Mouse (Mus musculus) lung, adult 2 months (tissue): ENCODE data around the gene Rps15. TPM values are rescaled to one million over a fixed set of nuclear protein-coding genes. Genes with fewer than 3 reads are reported as not detected.
A peak's percentile ranks its signal among the peaks of the same experiment; 100 is the strongest.

Experiments used
- DNase-seq: peaks from one replicate; pipeline ENCODE4 v3.0.0; 2022
- H3K4me1 ChIP-seq: fragments of 200-500 bp; 2 replicates; pipeline ENCODE4 v1.6.1; 2011; ENCODE audit warnings: low read length; ENCODE audit not compliant: control insufficient read depth, insufficient read depth
- H3K4me3 ChIP-seq: fragments of 200-500 bp; replicated peaks from 2 replicates; pipeline ENCODE3; 2011; ENCODE audit warnings: low read depth, mild to moderate bottlenecking, control low read depth, low read length; ENCODE audit errors: extremely low read depth
- CTCF ChIP-seq: fragments of 200-500 bp; IDR thresholded peaks from 2 replicates; pipeline ENCODE4 v1.5.1; 2011; ENCODE audit warnings: mild to moderate bottlenecking, low read length, control low read depth; ENCODE audit not compliant: insufficient read depth
- POLR2A ChIP-seq: fragments of 200-500 bp; IDR thresholded peaks from 2 replicates; pipeline ENCODE4 v1.6.1; 2011; ENCODE audit warnings: low read depth, mild to moderate bottlenecking, control low read depth, low read length, borderline replicate concordance; ENCODE audit errors: extremely low read depth
- WGBS: fragments of 180-500 bp; shearing (Covaris S2); methylation state at CpG from one replicate; pipeline ENCODE4 v1.1.7; 2018; 5-methylcytosine and 5-hydroxymethylcytosine counted together
- polyA plus RNA-seq: library from polyadenylated mRNA; depleted of rRNA; stranded (reverse); fragments of >200 nt; gene quantifications from 2 replicates; pipeline ENCODE4 v1.2.3, GENCODE M21; 2012; rRNA removed

Gene Rps15
- polyA plus RNA-seq, 1 experiment: 1,318 TPM

DNA sequence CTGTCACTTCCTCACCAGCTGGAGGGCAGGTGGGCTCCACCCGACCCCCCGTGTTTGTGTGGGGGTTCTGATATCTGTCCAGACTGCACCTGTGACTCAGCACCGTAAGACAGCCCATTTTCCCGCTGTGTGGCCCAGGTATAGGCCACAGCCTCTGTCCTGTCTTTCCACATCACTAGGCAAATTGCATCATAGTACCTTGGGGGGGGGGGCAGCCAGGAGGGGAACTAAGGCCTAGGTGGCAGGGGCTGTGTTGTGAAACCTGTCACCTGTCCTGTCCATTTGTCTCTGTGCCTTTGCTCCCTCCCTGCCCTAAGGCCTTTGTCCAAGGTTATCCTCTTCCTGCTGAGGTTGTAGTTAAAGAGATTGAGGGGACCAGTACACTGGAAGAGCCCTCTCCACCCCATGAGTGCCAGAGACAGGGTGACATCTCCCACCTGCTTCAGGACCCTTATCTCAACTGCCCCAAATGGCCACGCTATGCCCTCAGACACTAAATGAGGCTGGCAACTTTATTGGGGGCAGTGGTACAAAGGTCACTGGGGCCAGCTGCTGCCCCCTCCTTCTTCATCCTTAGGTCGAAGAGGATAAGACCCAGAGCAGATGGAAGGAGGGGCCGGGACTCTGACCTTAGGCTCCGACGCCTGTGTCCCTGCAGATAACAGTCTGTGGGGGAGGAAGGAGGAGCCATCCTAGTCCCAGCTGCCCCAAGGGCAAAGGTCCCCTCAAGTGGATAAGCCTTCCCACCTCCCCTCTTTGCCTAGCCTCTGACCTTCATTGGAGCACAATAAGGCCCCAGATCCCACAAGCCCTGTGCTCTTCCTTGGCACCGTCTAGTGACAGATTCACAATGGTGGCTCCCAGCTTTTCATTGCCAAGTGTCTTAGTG is 39.6 kb downstream of the Rps15 start:
- H3K4me3 ChIP-seq: no peak overlapping the region
- DNase-seq: no peak
- TF ChIP-seq CTCF: no peak
- no peak for TF ChIP-seq POLR2A
- 52% methylated on average over 10 of the region's 10 CpGs for WGBS
- H3K4me1 ChIP-seq: peaks cover 4% of the 10 kb centered on the region

DNA sequence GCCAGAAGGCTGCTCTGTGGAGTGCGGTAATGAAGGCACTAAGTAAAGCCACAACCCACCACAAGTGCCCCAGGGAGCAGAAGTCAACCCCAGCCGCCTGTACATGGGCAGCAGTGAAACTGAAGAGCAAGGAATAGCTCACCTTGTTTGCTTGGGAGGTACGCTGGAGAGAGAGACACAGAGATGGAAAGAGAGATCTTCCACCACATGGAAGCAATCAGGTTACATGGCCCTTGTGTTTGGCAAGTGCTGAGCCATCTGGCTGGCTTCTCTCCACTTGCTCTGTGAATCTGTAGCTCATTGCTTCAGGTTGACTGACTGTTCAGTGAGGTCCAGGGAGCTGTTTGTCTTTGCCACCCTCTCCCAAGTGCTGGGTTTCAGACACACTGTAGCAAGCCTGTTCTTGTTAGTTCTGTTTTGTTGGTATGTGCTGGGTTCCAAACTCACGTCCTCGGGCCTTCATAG is 40.3 kb downstream of the Rps15 start:
- H3K4me3 ChIP-seq: no peak overlapping the region
- WGBS: 76% methylated on average over 5 of the region's 5 CpGs
- peaks cover 4% of the 10 kb centered on the region for H3K4me1 ChIP-seq
- TF ChIP-seq CTCF (no peak), POLR2A (no peak)
- DNase-seq: no peak

DNA sequence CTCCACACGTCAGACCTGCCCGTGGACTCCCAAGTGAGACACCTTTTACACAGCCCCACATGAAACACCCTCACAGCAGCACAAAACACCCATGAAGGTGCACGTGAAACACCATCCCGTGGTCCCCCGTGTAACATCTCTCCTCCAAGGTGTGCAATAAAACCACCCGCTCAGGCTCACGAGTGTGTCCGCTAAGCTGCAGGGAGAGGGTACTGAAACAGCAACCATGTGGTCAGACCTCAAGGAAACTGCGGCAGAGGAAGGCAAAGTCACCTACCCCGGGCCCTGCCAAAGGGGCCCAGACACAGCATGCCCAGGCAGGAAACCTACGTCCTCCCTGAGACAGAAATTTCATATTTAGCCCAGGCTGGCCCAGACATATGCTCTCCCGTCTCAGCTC is 44.0 kb downstream of the Rps15 start:
- TF ChIP-seq POLR2A (no peak), CTCF (no peak)
- H3K4me3 ChIP-seq: no peak overlapping the region
- WGBS: 82% methylated on average over 12 of the region's 12 CpGs
- DNase-seq: no peak
- peaks cover 2% of the 10 kb centered on the region; the same call in 1 of the 2 replicates for H3K4me1 ChIP-seq

DNA sequence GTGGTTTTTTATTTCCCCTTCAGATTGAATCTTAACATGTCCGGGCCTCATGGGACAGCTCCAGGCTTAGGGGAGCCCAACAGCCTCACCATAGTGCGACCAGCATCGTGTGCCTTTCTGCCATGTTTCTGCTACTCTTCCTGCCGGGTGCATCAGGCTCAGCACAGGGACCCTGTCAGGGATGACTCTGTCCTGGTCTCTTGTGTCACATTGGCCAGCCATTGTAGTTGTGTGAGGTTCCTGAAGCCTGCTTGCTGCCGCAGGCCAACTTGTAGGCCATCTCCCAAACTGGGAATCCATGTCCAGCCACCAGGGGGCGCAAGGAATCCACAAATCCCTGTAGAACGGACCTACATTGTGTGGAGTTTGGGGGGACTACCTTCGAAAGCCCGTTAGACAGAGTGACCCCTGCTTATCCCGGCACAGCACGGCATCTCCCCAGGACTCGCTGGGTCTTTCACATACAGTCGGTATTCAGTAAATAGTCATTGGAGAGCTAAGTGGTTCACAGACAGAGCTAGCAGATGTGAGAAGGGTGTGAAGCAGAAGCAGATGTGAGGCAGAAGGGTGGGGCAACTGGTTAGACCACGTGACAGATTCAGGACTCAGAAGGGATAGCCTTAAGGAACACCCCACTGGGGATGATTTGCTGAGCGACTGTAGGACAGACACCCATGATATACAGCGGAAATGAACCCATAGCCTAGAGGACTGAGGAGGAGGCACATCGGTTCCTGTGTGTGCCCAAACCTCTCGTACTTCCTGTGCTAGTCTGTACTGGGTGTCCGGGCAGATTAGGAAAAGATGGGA is 47.9 kb downstream of the Rps15 start:
- WGBS: 20% methylated on average over 19 of the region's 19 CpGs
- Histone ChIP-seq H3K4me3 (no peak overlapping the region), H3K4me1 (peaks cover 22% of the 10 kb centered on the region)
- peak; percentile 87 for DNase-seq
- TF ChIP-seq CTCF (peak; percentile 90), POLR2A (no peak; the same call in 1 of the 2 replicates)

DNA sequence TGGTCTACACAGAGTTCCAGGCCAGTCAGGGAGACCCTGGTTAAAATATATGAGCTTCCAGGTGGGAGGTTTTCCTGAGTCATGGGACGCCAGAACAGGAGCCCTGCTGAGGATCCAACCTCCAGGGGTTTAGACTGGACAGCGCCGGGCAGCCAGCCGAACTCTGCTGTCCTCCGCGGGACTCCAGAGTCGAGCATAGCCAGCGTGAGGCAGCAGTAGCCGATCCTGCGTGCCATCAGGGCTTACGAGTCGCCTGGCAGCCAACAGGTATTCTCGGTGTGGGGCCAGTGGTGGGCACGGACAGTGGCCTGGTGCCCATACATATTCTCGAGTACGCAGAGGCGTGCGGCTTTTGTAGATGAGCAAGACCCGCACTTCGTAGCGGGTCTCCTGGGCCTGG is 48.8 kb downstream of the Rps15 start:
- no peak for DNase-seq
- Histone ChIP-seq H3K4me1 (peaks cover 29% of the 10 kb centered on the region), H3K4me3 (no peak overlapping the region)
- 56% methylated on average over 21 of the region's 21 CpGs for WGBS
- TF ChIP-seq POLR2A (no peak), CTCF (no peak)

DNA sequence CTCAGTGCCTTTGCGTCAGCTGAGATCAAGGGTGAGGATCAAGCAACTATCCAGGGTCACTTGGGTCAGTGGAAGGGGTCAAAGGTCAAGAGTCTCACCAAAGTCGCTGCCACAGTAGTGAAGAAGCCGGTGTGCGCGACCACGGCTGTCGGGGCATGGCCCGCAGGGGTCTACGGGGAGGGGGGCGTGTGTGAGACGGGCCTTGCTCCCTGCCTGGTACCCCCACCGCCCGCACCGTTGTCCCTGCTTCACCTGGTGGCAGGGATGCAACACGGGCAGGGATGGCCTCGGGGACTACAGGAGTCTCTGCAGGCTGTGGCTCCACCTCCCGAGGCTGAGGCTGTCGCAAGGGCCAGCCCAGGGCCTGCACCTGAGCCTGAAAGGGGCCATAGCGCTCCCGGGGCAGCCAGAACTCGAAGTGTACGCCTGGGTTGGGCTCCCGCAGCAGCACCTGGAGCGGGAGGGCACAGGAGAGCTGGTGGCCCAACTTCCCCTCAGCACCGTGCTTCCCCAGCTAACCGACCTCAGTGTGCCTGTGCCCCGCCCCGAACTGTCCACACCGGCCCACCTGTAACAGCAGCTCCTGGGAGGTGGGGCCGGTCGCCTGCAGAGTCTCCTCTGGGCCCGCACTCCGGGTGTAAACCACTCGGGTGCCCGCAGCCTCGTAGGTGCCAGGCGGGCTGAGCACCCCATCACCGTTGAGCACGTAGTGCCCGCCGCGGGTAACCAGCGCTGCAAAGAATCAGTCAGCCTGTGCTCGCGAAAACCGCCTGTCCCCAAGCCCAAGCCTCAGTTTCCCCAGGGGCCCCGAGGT is 49.4 kb downstream of the Rps15 start:
- no peak for DNase-seq
- H3K4me3 ChIP-seq: no peak overlapping the region
- H3K4me1 ChIP-seq: peaks cover 29% of the 10 kb centered on the region
- no peak for TF ChIP-seq CTCF
- TF ChIP-seq POLR2A: no peak
- 22% methylated on average over 47 of the region's 47 CpGs for WGBS

DNA sequence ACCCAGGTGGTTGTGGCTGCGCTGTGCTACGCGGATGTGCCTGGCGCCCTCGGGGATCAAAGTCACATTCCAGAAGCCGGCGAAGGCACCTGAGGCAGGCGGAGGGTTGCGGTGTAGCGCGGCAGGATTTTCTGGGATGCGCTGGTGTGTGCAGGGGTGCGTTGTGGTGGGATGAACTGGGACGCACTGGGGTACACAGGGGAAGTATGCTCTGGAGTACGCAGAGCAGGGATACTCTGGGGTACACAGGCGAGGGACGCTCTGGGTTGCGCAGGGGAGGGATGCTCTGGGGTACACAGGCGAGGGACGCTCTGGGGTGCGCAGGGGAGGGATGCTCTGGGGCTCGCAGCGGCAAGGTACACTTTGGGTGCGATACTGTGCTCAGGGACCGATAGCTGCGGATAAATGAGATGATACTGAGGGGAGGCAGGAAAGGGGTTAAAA is 50.1 kb downstream of the Rps15 start:
- WGBS: 16% methylated on average over 26 of the region's 26 CpGs
- H3K4me3 ChIP-seq: peak overlapping the region; percentile 29
- TF ChIP-seq CTCF (no peak), POLR2A (no peak)
- peaks cover 29% of the 10 kb centered on the region for H3K4me1 ChIP-seq
- DNase-seq: no peak

DNA sequence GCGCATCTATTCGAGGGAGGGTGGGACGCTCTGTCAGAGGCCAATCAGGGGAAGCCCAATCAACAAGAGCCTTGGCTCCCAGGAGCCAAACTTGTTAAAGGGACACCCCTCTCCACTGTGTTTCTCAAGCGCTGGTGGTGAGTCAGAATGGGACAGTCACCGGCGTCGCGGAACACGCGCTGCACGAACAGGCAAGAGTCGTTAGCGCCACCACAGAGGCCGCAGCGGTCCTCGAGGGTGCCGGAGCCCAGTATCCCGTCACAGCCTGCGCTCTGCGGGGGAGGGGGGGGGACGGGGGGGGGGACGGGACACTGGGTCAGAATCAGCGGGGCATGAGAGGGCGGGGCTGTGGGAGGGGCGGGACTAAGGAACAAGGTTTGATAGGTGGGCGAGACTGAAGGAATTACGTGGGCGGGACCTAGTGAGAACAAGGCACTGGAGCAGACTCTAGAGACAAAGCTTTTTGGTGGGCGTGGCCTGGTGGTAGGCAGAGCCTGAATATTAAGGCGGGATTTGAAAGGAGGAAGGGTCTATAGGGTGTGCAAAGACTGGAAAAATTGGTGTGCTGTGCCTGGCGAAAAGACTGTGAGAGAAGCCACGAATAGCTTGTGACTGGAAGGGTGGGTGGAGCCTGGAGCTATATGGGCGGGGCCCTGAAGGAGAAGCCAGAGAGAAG is 50.6 kb downstream of the Rps15 start:
- 2% methylated on average over 32 of the region's 33 CpGs for WGBS
- H3K4me1 ChIP-seq: peaks cover 35% of the 10 kb centered on the region
- DNase-seq: no peak
- H3K4me3 ChIP-seq: peak overlapping the region; percentile 46
- no peak for TF ChIP-seq POLR2A
- TF ChIP-seq CTCF: no peak

DNA sequence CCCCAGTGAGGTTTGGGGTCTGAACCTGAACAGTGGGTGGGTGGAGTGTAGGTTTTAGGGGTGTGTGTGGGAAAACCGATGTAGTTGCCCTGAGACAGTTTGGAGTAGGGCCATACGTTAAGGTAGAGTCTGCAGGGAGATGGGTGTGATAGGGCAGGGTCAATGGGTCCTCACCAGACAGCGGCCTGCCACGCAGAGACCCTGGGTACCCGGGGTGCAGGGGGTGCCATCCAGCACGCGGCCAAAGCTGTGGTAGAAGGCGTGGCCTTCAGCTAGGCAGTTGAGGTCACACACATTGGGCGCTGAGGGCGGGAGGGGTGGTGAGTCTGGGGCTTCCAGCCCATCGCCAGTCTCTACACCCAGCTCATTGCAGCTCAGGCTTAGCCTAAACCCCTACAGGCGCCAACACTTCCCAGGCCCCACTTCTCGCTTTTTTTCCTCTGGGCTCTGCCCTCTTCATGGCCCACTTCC is 51.2 kb downstream of the Rps15 start:
- no peak for DNase-seq
- Histone ChIP-seq H3K4me1 (peaks cover 38% of the 10 kb centered on the region), H3K4me3 (no peak overlapping the region)
- TF ChIP-seq POLR2A (no peak), CTCF (no peak)
- 36% methylated on average over 13 of the region's 13 CpGs for WGBS

Other genes with a start within 250 kb of the Rps15 start
- 581 and 623 TPM in 2 replicates for gene Gpx4, start 245.3 kb upstream of the Rps15 start, polyA plus RNA-seq
- gene Sbno2, start 186.9 kb upstream of the Rps15 start, polyA plus RNA-seq: 83.7 and 85.8 TPM in 2 replicates
- gene Stk11, start 176.7 kb upstream of the Rps15 start, polyA plus RNA-seq: 161 and 168 TPM in 2 replicates
- 709 and 1,054 TPM in 2 replicates for gene Atp5d, start 153.8 kb upstream of the Rps15 start, polyA plus RNA-seq
- gene Cbarp, start 151.6 kb upstream of the Rps15 start, polyA plus RNA-seq: 29.9 and 31.5 TPM in 2 replicates
- 110 and 150 TPM in 2 replicates for gene Midn, start 144.2 kb upstream of the Rps15 start, polyA plus RNA-seq
- 162 and 200 TPM in 2 replicates for gene Cirbp, start 126.5 kb upstream of the Rps15 start, polyA plus RNA-seq
- gene 1600002K03Rik, start 119.5 kb upstream of the Rps15 start, polyA plus RNA-seq: 11.2 and 14.0 TPM in 2 replicates
- 3.6 and 4.7 TPM in 2 replicates for gene Efna2, start 113.0 kb upstream of the Rps15 start, polyA plus RNA-seq
- gene Mum1, start 66.0 kb upstream of the Rps15 start, polyA plus RNA-seq: 39.6 and 42.0 TPM in 2 replicates
- gene Ndufs7, start 43.3 kb upstream of the Rps15 start, polyA plus RNA-seq: 421 and 497 TPM in 2 replicates
- 26.4 and 29.7 TPM in 2 replicates for gene Gamt, start 31.4 kb upstream of the Rps15 start, polyA plus RNA-seq
- gene Dazap1, start 31.0 kb upstream of the Rps15 start, polyA plus RNA-seq: 65.9 and 68.5 TPM in 2 replicates
- gene Apc2, start 3.5 kb downstream of the Rps15 start, polyA plus RNA-seq: 3.8 and 4.1 TPM in 2 replicates
- gene 2310011J03Rik, start 28.1 kb downstream of the Rps15 start, polyA plus RNA-seq: 58.4 and 62.4 TPM in 2 replicates
- 9.8 and 10.4 TPM in 2 replicates for gene Pcsk4, start 37.0 kb downstream of the Rps15 start, polyA plus RNA-seq
- 23.7 and 26.8 TPM in 2 replicates for gene Reep6, start 37.5 kb downstream of the Rps15 start, polyA plus RNA-seq
- 87.6 and 89.2 TPM in 2 replicates for gene Adamtsl5, start 56.0 kb downstream of the Rps15 start, polyA plus RNA-seq
- gene Plk5, start 64.0 kb downstream of the Rps15 start, polyA plus RNA-seq: 5.5 and 6.0 TPM in 2 replicates
- gene Mex3d, start 95.2 kb downstream of the Rps15 start, polyA plus RNA-seq: 37.5 and 48.3 TPM in 2 replicates
- gene Mbd3, start 107.1 kb downstream of the Rps15 start, polyA plus RNA-seq: 131 and 143 TPM in 2 replicates
- 1,202 and 1,263 TPM in 2 replicates for gene Uqcr11, start 114.4 kb downstream of the Rps15 start, polyA plus RNA-seq
- 94.7 and 98.6 TPM in 2 replicates for gene Tcf3, start 141.2 kb downstream of the Rps15 start, polyA plus RNA-seq
- gene Onecut3, start 202.4 kb downstream of the Rps15 start, polyA plus RNA-seq: not detected in 2 replicates
- gene Atp8b3, start 246.7 kb downstream of the Rps15 start, polyA plus RNA-seq: 0.08 and 0.11 TPM in 2 replicates